Mouse (Mus musculus) kidney, embryonic 16.5 days (tissue): ENCODE data around the gene Gm10945. TPM values are rescaled to one million over a fixed set of nuclear protein-coding genes. Genes with fewer than 3 reads are reported as not detected.

ENCODE experiments used
- ATAC-seq: fragments of 200-750 bp; cut with Nextera tagmentation; 2 replicates; pipeline ENCODE4 v1.8.0; 2017; ENCODE audit warnings: moderate TSS enrichment; ENCODE audit not compliant: low FRiP score, low TSS enrichment
- H3K27ac ChIP-seq: fragments of 300-500 bp; sonication (generic); 2 replicates; pipeline ENCODE4 v1.5.1; 2014; ENCODE audit warnings: low read length
- H3K27me3 ChIP-seq: fragments of 300-500 bp; sonication (generic); 2 replicates; pipeline ENCODE4 v1.6.1; 2014; ENCODE audit warnings: low read length, control low read depth, mixed read lengths; ENCODE audit not compliant: insufficient read depth
- H3K36me3 ChIP-seq: fragments of 300-500 bp; sonication (generic); 2 replicates; pipeline ENCODE4 v1.6.1; 2014; ENCODE audit warnings: low read length, control low read depth, mixed read lengths; ENCODE audit not compliant: insufficient read depth
- H3K4me1 ChIP-seq: fragments of 300-500 bp; sonication (generic); 2 replicates; pipeline ENCODE4 v1.6.1; 2014; ENCODE audit warnings: low read length, control low read depth, mixed read lengths; ENCODE audit not compliant: insufficient read depth
- H3K4me2 ChIP-seq: fragments of 300-500 bp; sonication (generic); replicated peaks from 2 replicates; pipeline ENCODE4 v1.6.1; 2014; ENCODE audit warnings: low read depth, low read length
- H3K4me3 ChIP-seq: fragments of 300-500 bp; sonication (generic); 2 replicates; pipeline ENCODE4 v1.5.1; 2014; ENCODE audit warnings: mild to moderate bottlenecking, low read length
- H3K9ac ChIP-seq: fragments of 300-500 bp; sonication (generic); replicated peaks from 2 replicates; pipeline ENCODE4 v1.6.1; 2014; ENCODE audit warnings: low read length
- H3K9me3 ChIP-seq: fragments of 300-500 bp; sonication (generic); 2 replicates; pipeline ENCODE4 v1.6.1; 2016; ENCODE audit warnings: low read length, control low read depth
- WGBS: fragments of 180-500 bp; shearing (Covaris S2); extraction: QIAGEN DNeasy Blood & Tissue Kit; methylation state at CpG from one replicate; pipeline ENCODE4 v1.1.7; 2014; 5-methylcytosine and 5-hydroxymethylcytosine counted together
- polyA plus RNA-seq: library from polyadenylated mRNA; unstranded; fragments of >200 nt; fragmentation: Nextera tagmentation; extraction: Ambion mirVana; gene quantifications from 2 replicates; pipeline ENCODE4 v1.2.1, GENCODE M21; 2015

Gm10945 gene
- polyA plus RNA-seq, 1 experiment from 2014 or later = not detected

GRCm38 (mm10) chr10:6694218-6694850 is 67.2 kb downstream of the Gm10945 start:
- WGBS = 54% methylated on average over 13 of the region's 13 CpGs
- ATAC-seq = no peak; the same call in 1 of the 2 replicates
- no peak overlapping the region; the same call in 1 of the 2 replicates for H3K4me2 ChIP-seq

More at GRCm38 (mm10) chr10:6694218-6694850, 67.2 kb downstream of the Gm10945 start:
- Histone ChIP-seq H3K4me1 (no peaks in the 10 kb centered on the region), H3K36me3 (no peaks in the 10 kb centered on the region), H3K9me3 (no peaks in the 10 kb centered on the region), H3K9ac (no peak overlapping the region), H3K4me3 (no peak overlapping the region), H3K27me3 (no peaks in the 10 kb centered on the region), H3K27ac (no peak overlapping the region)

Other genes starting within 250 kb of the Gm10945 start
- 0.24 and 0.46 TPM in 2 replicates for gene Oprm1, start 3.3 kb downstream of the Gm10945 start, polyA plus RNA-seq